Mouse (Mus musculus): ENCODE measurements around the gene Acoxl.

The Acoxl gene

DNA sequence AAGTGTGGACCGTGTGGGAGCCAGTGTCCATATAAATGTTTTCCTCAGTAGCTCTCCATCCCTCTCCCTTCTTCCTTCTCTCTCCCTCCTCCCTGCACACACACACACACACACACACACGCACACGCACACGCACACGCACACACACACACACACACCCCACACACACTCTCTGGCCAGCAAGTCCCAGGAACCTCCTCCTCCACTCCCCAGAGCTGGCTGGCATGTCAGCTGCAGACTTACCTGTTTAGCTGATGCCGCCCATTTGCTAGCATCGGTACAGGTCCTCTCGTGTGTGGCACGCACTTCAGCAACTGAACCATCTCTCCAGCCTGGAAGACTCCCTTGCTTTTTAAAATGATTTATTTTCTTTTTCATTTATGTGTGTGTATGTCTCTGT, 280.3 kb downstream of the Acoxl start:
- DNase-seq (ENCODE audit: low spot score in 2 of 2) = no peak

DNA sequence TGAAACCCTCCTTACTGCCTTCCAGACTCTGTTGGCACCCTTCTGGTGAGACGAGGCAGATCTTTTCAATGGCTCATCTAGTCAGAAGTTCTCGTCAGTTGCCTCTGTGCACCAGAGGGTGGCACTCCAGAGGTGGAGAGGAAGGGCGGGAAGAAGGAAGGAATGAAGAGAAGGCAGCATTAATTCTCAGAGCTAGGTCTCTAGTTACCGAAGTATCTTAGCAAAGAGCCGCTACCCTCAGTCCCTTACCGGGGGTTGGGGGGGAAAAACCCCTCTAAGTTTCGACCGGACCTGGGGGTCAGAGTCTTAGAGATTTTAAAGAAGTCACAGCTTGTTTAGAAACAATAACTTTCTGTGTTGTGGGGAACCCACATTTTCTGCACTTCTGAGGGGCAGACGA, 283.8 kb downstream of the Acoxl start:
- peak in 1 of 2 experiments; percentile 33 for DNase-seq (ENCODE audit: low spot score in 2 of 2)

DNA sequence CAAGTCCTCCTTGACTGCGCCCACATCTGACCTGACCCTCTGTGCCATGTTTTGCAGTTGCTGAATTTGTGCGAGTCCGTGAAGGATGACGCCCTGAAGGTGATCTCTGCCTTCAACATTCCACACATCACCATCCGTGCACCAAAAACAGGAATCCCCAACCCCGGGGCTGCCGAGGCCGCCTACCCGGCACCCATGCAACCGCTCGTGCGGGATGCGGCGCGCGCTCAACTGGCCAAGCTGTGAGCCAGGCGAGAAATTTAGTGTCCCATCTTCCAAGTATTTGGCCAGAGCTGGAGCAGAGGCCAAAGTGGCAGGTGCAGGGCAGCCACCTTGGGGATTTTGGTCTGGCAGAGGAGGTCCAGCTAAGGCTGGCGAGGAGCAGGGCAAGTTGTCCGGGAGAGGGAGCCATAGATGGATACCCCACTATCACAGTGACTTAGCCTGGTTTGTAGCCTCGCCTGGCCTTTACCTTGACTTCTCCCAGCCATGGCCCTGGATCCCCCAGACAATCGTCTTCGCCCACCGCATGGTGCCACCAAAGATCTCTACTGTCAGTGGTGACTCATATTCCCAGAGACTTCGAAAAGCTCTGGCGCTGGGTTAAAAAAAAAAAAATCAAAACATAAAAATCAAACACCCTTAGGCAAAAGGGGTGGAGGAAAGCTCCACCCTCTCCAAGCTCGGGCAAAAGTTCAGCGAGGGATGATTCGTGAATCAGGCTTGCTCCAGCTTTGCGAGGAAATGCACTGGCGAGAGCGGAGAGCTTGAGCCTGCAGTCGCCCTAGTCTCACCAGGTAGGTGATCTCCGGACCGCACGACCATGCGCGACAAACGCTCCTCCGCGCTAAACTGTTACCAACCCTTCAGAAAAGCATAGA, 284.5 kb downstream of the Acoxl start:
- peak in 1 of 2 experiments; percentile 23 for DNase-seq (ENCODE audit: low spot score in 2 of 2)

DNA sequence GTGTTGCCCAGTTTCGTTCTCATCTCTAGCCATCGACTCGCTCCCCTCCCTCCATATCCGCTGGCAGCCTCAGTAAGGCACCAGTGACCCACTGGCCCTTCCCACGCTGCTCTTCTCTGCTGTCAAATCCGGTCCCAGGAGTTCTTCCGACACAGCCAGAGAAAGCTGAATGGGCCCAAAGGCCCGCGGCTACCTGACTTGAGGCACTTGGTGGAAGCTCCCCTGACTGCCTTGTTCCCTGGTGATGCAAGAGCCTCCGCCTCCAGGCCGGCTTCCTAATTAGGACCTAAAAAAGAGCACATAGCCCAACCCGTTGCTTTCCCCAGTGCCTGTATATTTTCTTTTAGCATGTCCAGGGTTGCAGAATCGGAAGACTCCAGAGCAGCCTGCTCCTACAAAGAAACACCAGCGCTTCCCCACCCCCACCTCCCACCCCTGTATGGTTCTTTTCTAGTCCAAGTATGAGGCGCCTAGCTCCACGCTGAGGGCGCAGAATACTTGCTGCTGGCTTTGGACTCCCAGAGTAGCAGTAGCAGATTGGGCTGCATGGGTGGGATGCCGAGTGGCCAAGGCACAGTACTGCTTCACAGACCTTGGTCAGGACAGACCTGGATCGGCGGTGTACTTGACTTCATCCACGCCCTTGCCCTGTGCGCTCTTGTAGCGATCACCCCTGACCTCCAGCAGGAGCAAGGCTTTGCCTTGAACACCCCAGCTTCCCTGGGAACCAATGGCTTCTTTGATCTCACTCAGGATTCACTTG, 285.4 kb downstream of the Acoxl start:
- no peak for DNase-seq (ENCODE audit: low spot score in 2 of 2)

DNA sequence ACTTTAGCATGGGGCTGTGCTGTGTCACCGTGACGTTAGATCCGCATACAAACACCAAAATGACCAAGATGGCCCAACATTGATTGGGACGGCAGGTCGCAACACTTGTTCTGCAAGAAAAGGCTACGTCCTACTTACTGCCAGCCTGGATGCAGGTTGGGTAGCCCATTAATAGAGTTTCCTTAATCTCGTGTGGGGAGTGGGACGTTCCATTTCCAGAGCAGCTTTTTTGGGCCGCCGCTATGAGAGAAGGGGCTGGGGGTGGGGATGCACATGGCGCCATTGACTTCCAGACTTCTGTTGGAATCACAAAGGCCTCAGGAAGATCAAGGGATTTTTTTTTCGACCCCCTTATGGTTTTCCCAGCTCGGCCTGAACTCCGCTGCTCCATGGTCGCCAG, 286.0 kb downstream of the Acoxl start:
- DNase-seq (ENCODE audit: low spot score in 2 of 2) = no peak

DNA sequence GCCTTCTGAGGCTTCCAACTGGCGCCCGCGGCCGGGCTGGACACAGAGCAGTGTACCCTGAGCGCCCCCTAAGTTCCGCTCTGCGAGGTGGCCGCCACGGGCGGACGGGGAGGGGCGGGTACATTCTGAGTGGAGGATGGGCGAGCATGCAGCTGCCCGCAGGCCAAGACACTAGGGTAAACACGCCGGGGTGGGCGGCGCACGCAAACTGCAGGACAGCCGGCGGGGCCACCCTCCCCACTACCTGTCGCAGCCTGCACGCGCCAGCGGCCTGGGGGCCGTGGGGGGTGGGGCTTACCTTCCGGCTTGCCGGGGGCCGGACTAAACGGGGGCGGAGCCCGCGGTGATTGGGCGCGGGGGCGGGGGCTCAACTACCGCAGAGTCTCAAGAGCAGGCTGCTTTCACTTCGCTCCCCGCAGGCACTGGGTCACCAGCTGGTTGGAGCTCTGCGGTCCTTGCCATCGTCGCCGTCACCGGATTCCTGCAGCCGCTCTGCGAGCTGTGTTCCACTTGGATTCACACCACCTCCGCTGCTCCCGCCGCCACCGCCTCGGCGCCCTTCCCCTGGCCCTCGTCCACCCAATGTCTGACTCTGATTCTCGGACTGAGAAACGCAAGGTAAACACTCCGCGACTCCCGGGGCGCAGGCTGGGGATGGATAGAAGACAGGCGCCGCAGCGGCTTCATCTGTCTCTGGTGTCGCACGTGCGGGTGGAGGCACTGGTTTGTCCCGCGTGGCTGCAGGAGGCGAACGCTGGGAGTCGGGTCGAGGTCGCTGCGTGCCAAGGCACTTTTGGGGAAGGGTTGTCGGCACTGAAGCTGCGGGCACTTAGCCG, 287.2 kb downstream of the Acoxl start, which contains the start of gene Bcl2l11:
Gene Bcl2l11, plus strand, starts transcription at position 404 of the 836 bp plus-strand sequence.
- DNase-seq (ENCODE audit: low spot score in 2 of 2) = peak; percentile 96 to 97

DNA sequence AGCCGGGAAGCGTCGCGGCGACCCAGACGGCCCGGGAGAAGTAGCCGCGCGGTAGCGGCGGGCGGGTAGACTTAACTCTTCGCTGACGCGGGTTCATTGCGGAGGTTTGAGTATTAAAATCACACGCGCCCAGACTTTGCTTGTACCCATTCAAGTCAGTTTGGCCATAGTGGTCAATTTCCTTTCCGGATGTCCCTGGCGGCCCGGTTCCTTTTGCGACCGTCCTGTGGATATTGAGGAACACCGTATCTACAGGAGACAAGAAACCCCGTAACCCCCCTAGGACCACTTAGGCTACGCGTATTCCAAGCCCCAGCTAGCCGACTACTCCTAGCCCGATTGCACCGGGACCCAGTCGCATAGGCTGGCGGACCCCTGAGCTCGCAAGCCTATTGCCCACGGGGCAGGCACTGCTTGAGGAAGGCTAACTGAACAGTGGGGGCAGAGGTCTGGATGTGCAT, 287.9 kb downstream of the Acoxl start:
- DNase-seq (ENCODE audit: low spot score in 2 of 2) = no peak

DNA sequence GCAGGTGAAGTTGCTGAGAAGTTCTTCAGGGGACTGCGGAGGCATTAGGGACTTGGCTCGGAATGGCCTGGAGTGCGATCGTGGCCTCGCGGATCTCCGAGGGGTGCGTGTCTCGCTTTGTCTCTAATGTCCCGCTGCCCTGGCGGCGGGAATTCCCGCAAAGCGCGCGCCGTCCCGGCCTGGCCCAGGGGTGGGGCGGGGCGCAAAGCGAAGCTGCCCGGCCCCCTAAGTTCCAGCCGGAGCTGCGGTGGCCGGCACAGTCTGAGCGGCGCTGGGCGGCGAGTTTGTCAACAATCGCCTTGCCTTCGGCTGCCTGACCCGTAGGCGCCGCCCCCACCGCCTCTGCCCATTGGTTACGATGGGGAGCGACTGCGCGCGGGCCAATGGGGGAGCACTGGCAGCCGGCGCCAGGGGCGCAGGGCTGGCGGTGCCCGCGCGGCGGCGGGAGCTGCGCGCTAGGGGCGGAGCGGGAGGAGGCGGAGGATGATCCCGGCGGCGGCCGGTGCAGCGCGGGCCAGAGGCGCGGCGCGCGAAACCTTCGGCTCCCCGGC, 288.5 kb downstream of the Acoxl start:
- peak; percentile 94 to 95 for DNase-seq (ENCODE audit: low spot score in 2 of 2)

DNA sequence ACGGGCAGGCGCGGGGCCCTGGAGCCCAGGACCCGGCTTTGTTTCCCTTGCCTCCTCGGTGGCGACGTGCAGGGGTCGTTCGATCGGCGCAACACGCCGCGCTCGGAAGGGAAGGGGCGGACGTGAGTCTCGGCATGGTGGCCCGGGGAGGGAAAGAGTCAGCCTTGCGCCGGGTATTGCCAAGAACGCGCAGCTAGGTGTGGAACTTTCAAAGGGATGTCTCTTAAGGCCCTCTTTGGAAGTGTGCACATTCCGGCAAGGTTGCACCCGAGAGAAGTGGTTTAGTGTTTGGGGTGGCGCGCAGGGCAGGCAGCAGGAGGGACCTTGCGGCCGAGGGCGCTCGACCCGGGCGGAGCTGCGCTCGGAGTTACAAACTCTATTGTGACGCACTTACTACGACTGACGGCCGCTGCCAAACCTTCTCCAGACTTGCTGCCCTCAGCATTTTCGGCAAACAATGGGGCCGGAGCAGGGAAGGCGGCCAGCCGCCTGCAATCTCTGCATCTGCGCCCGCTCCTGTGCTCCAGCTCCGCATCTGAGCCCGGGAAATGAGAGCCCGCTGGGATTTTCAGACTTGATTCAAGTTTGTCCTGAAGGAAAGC, 289.1 kb downstream of the Acoxl start:
- DNase-seq (ENCODE audit: low spot score in 2 of 2) = peak; percentile 68 to 80

DNA sequence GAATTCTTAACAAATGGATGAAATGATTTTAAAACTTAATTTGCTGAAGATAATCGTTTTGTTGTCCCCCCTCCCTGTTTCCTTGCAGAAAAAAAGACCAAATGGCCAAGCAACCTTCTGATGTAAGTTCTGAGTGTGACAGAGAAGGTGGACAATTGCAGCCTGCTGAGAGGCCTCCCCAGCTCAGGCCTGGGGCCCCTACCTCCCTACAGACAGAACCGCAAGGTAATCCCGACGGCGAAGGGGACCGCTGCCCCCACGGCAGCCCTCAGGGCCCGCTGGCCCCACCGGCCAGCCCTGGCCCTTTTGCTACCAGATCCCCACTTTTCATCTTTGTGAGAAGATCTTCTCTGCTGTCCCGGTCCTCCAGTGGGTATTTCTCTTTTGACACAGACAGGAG, 289.9 kb downstream of the Acoxl start:
- no peak for DNase-seq (ENCODE audit: low spot score in 2 of 2)

DNA sequence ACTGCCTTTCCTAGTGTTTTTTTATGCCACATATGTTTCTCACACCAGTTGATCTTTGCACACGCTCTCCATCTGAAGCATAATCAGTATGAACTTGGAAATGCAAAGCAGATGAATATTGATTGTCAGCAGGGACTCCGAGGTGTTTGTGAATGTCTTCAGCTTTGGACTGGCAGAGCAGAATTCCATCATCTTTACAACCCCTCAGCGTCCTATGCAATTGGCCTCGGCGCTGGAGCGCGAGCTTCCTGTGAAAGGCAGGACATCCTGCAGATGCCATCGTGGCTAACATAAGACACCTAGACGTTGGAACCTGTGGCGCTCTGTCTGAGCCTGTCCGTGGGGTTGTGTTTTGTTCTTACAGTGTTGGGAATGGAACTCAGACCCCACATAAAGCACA, 292.8 kb downstream of the Acoxl start:
- no peak for DNase-seq (ENCODE audit: low spot score in 2 of 2)

DNA sequence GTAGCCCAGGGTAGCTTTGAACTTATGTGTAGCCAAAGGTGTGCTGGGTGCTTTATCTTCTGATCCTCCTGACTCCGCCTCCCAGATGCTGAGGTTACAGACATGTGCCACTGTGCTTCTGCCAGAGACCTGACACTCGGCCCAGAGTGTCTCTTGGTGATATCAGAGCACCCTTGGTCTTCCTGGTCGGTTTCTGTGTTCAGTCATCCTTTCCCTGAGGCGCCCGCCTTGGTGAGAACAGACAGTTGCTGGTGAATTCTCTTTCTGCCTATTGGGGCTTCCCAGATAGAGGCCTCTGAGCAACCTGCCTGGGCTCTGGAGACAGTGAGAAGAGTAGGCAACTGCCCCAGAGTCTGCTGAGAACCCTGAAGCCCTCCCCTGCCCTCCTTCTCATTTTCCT, 294.0 kb downstream of the Acoxl start:
- no peak for DNase-seq (ENCODE audit: low spot score in 2 of 2)

DNA sequence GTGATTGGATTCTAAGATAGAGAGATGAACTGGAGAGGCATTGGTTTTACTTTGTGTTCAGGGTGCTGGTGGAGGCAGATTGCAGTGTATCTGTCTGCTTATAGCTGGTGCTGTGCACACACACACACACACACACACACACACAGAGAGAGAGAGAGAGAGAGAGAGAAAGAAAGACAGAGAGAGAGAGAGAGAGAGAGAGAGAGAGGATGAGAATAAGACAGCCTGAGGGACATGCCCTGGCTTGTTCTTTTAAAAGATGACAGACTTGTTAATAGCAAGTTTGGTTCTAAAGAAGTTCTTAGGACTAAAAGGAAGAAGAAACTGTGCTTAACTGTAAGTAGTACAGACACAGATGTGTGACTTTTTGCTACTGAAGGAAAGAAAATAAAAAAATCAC, 295.2 kb downstream of the Acoxl start:
- no peak for DNase-seq (ENCODE audit: low spot score in 2 of 2)

DNA sequence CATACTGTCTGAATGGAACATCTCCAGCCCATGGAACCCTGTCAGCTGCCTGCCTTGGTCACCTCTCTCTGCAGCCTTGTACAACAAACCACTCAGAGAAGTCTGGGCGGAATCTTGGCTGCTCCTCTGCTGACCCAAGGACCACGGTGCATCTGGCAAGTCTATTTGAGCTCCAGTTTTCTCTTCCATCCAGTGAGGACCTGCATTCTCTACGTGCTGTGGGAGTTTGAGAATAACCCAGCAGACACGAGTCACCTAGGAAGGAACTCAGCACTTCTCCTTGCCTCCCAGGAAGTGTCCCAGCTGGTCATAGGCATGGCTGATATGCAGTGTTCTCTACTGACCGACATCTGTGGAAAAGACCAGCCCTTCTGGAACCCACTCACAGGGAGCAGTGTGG, 295.8 kb downstream of the Acoxl start:
- DNase-seq (ENCODE audit: low spot score in 2 of 2) = no peak

DNA sequence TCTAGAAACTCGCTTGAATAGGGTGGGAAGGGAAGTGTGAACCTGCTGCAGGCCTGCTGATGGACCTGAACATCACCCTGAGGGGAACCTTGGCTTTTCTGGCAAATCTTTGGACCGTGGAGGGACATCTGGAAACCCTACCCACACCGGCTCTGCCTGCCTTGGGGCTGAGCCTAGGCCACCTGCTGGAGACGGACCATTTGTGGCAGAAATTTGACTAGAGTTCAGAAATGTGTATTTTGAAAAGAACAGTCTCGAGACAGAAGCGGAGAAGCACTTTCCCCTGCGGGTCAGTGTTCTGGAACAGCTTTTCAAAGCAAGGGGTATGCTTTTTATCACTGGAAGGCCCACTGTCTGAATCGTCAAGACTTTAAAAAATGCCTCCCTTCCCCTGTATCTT, 296.3 kb downstream of the Acoxl start:
- DNase-seq (ENCODE audit: low spot score in 2 of 2) = no peak

DNA sequence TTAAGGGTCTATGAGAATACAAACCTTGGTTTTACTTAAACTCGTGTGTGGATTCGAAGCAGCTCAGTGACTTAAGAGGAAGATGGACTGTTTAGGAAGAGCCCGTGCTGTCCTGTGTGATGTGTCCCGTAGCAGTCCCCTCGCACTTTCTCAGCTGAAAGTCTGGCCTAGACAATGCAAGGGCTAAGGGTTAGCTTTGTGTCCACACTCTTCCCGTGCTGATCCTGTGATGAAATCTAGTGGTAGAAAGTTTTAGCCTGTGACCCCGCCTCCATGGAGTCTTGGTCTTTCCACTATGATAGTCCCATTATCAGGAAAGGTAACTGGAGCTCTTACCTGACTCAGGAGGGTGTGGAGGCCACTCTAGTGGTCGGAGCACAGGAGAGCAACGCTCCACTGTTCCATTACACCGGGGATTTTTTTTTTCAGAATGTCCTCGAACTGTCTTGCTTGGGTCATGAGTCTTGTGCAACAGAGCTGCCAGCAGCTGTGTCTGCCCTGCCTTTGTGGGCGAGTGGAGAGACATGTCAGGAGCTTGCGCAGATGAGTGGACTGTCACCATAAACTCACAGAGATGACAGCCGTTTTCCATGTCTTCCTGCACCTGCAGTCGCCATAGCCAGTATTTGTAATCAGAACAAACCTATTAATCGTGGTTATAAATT, 298.2 kb downstream of the Acoxl start:
- DNase-seq (ENCODE audit: low spot score in 2 of 2) = no peak

DNA sequence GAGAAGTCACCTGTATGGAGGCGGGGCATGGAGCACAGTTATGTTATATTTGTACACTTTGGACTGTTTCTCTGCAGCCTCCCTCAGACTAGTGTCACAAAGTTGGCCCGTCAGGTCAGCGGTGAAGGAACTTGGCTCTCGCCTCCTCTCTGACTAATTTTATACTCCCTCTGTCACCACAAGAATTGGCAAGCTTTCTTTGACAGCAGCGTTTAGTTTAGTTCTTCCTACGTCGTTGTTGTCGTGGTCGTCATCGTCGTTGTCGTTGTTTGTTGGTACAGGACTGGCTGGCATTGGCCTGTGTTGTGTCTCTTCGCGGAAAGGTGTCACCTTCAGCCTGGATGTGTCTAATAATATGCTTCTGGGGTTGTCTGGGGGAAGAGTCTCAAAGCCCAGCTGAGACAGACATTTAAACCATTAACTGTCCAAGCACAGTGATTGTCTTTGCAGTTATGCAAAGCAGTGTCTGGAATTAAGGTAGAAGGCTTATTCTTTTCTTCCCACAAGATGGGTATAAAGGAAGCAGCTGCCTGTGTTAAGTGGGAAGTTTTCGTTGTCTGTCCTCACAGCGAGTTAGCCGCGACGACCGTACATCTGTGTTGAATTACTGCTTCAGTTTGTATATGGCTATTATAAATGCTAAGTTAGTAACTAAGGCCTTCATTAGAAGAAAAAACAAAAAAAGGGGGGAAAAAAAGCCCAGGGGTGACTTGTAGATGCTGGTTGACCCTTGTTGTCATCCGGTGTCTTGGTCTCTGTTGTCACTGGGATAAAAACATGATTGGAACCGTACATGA, 299.0 kb downstream of the Acoxl start:
- no peak for DNase-seq (ENCODE audit: low spot score in 2 of 2)

DNA sequence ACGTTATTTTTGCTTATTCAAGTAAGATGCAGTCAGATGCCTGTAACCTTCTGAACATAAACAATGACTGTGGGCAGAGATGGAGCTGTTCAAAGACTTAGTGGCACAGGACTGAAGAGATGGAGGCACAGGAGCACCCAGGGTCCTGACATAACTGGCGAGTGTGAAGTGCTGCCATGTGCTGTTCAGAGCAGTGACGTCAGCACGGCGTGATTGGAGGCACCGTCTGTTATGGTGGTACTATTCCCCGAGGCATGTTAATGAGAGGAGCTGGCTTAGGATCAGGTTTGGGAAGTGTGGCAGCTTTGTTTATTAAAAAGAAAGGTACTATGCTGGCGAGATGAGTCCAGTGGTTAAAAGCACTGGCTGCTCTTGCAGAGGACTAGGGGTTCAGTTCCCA, 300.2 kb downstream of the Acoxl start:
- no peak for DNase-seq (ENCODE audit: low spot score in 2 of 2)

DNA sequence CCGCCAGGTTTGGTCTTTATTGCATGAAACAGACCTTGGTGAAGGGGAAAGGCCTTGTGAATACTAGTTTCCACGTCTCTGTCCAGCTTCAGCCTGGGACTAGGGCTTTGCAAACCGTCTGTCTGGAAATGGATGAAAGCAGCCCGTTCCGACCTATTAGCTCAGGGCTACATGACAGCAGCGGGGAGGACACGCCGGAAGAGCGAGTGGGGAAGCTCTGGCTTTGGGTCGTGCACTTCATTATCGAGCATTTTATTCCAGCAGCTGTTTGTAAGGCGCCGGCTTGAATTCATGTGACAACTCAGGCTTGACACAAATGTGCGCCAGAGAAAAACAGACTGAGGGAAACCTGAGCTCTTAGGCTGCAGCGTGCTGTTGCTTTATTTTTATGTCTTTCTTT, 301.1 kb downstream of the Acoxl start:
- no peak for DNase-seq (ENCODE audit: low spot score in 2 of 2)

DNA sequence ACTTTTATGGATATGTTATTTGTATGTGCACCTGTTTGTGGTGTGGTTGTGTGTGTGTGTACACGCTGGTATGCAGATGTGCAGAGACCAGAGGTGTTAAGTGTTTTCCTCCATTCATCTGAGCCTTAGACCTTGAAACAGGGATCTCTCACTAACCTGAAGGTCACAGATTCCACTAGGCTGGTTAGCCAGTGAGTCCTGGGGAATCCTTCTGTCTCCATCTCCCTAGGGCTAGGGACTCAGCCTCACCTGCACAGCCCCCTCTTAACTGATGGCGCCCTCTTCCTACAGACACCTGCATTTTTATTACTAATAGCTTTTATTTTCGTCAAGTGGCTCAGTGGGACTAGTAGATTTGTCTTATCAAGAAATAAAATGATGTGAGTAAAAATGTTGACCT, 301.5 kb downstream of the Acoxl start:
- DNase-seq (ENCODE audit: low spot score in 2 of 2) = no peak
